In genomic region chr6:84638206-84638605, GRCm38 (mm10) we compare ENCODE assay signal across 12 mouse cellular contexts. TPM values are rescaled to one million over a fixed set of nuclear protein-coding genes. Genes with fewer than 3 reads are reported as not detected.
DNase-seq lines count a peak whose midpoint lies in the region; ATAC-seq and TF ChIP-seq lines count a peak whose summit lies in the region.
"Had no signal": no experiment of that assay in that cellular context is flagged by ENCODE, and none has a peak within 500 bp of the region (broad histone marks: within the 10 kb centered on the region; RNA-seq: fewer than 3 reads in every experiment).

No protein-coding gene starts in this region.

- H3K4me1 ChIP-seq in heart, embryonic 12.5 days (replicated peaks) = peaks cover 35% of the 10 kb centered on the region
- H3K4me1 ChIP-seq in stomach, postnatal 0 days (replicated peaks; ENCODE audit: control insufficient read depth, insufficient read depth) = peaks cover 5% of the 10 kb centered on the region
- H3K4me1 ChIP-seq: limb, embryonic 13.5 days had no signal

- TF ChIP-seq EP300 in stomach, postnatal 0 days (optimal IDR thresholded peaks at IDR 0.05) = no peak

- TF ChIP-seq CTCF in stomach, postnatal 0 days (IDR thresholded peaks at IDR 0.05; ENCODE audit: low read depth) = no peak

- no peak overlapping the region for H3K9ac ChIP-seq in heart, embryonic 12.5 days
- no peak overlapping the region for H3K9ac ChIP-seq in stomach, postnatal 0 days (ENCODE audit: low read length)
- H3K9ac ChIP-seq: limb, embryonic 13.5 days had no signal

- H3K27ac ChIP-seq in heart, embryonic 12.5 days (ENCODE audit: poor library complexity, severe bottlenecking) = no peak overlapping the region
- H3K27ac ChIP-seq in stomach, postnatal 0 days (replicated peaks) = no peak overlapping the region
- H3K27ac ChIP-seq: limb, embryonic 13.5 days had no signal

- no peaks in the 10 kb centered on the region for H3K9me3 ChIP-seq in heart, embryonic 12.5 days (replicated peaks)
- no peaks in the 10 kb centered on the region for H3K9me3 ChIP-seq in stomach, postnatal 0 days (ENCODE audit: control insufficient read depth, low read length)
- H3K9me3 ChIP-seq: limb, embryonic 13.5 days had no signal

- H3K36me3 ChIP-seq in heart, embryonic 12.5 days = no peaks in the 10 kb centered on the region
- no peaks in the 10 kb centered on the region for H3K36me3 ChIP-seq in stomach, postnatal 0 days (ENCODE audit: control insufficient read depth, insufficient read depth, low read length)
- H3K36me3 ChIP-seq: limb, embryonic 13.5 days had no signal

- no peak overlapping the region for H3K4me2 ChIP-seq in heart, embryonic 12.5 days
- H3K4me2 ChIP-seq in stomach, postnatal 0 days (replicated peaks; ENCODE audit: low read depth) = no peak overlapping the region
- H3K4me2 ChIP-seq: limb, embryonic 13.5 days had no signal

- ATAC-seq in heart, embryonic 12.5 days (ENCODE audit: insufficient number of reproducible peaks, low FRiP score) = no peak
- ATAC-seq in stomach, postnatal 0 days (ENCODE audit: low FRiP score, low TSS enrichment) = no peak
- ATAC-seq in monocyte, adult 5-6 weeks (replicated peaks; ENCODE audit: insufficient number of reproducible peaks, low FRiP score, low TSS enrichment, poor library complexity, severe bottlenecking) = no peak
- ATAC-seq: forebrain, embryonic 14.5 days had no signal

- no peaks in the 10 kb centered on the region for H3K27me3 ChIP-seq in heart, embryonic 12.5 days (replicated peaks)
- no peaks in the 10 kb centered on the region for H3K27me3 ChIP-seq in stomach, postnatal 0 days (ENCODE audit: control insufficient read depth, insufficient read depth, low read length)
- H3K27me3 ChIP-seq: CH12.LX; limb, embryonic 13.5 days had no signal

- DNase-seq in heart, adult 11 months = peak; percentile 98
- DNase-seq in adipocyte (ENCODE audit: low spot score) = peak; percentile 44
- peak; percentile 19 for DNase-seq in gastrocnemius, postnatal 25 days
- peak; percentile 71 to 85 for DNase-seq in kidney, postnatal 36 days
- no peak for DNase-seq in stomach, postnatal 0 days (ENCODE audit: low spot score)
- DNase-seq in layer of hippocampus, adult 8-10 months (ENCODE audit: low spot score in 2 of 2) = no peak

- H3K4me3 ChIP-seq in heart, embryonic 12.5 days = no peak overlapping the region
- H3K4me3 ChIP-seq in stomach, postnatal 0 days (ENCODE audit: low read depth, low read length) = no peak overlapping the region
- H3K4me3 ChIP-seq: limb, embryonic 13.5 days had no signal

RNA-seq across cellular contexts. Expression of gene Cyp26b1, which starts 44.5 kb away (rescaled TPM):
- polyA plus RNA-seq in heart, embryonic 12.5 days (2016; fragmentation: Nextera tagmentation; extraction: Ambion mirVana) = 2.9 and 3.8 TPM in 2 replicates
- 10 to 100 TPM in 1 of 2 experiments, 1 to 10 TPM in 1; 1.3 to 12.3 TPM for total RNA-seq in gastrocnemius, postnatal 25 days (2021)
- polyA plus RNA-seq in stomach, postnatal 0 days (2015; fragmentation: Nextera tagmentation; extraction: Ambion mirVana) = 5.8 and 6.4 TPM in 2 replicates
- total RNA-seq in monocyte, adult 5-6 weeks (2017) = not detected in 3 replicates
- 10 to 100 TPM in 2 of 4 experiments, 1 to 10 TPM in 2; 8.4 to 10.5 (median 9.3) TPM for total RNA-seq in layer of hippocampus, adult 8-10 months (2022)
- total RNA-seq: CH12.LX; megakaryocyte-erythroid progenitor cell, adult 5-6 weeks had no signal

Comparison
In these comparisons a context has a peak if more than half of its experiments do, and no peak if none do; other contexts are left out.
1. DNase-seq: peak in heart, adult 11 months (single experiment), adipocyte (single experiment), gastrocnemius, postnatal 25 days (single experiment) and kidney, postnatal 36 days (2 of 2); none in stomach, postnatal 0 days (single experiment) and layer of hippocampus, adult 8-10 months (0 of 2).